Mouse (Mus musculus) ES-CJ7 (cell line): Measurements from ENCODE around the gene Pdzd4.

Experiments
- DNase-seq: peaks from one replicate; pipeline ENCODE4 v3.0.0; 2011; ENCODE audit warnings: low read depth, low spot score

Gene Pdzd4

GRCm38 (mm10) chrX:73785666-73786065 lies 39.1 kb downstream of the Pdzd4 start:
- no peak for DNase-seq

- no peak for DNase-seq
These were observed 42.5 kb downstream of the Pdzd4 start for GRCm38 (mm10) chrX:73782227-73782626.

GRCm38 (mm10) chrX:73774802-73775483 lies 49.8 kb downstream of the Pdzd4 start:
- no peak for DNase-seq

- no peak for DNase-seq
These were observed 50.5 kb downstream of the Pdzd4 start, which contains the start of gene Srpk3 for GRCm38 (mm10) chrX:73774168-73774760. Gene Srpk3 (plus strand): TSS chrX:73774405.

- peak; percentile 25 for DNase-seq
These were observed 57.5 kb downstream of the Pdzd4 start for GRCm38 (mm10) chrX:73767267-73767666.

GRCm38 (mm10) chrX:73765311-73765710 lies 59.5 kb downstream of the Pdzd4 start:
- DNase-seq, result no peak

- no peak for DNase-seq
These were observed 66.0 kb downstream of the Pdzd4 start for GRCm38 (mm10) chrX:73758611-73759290.

GRCm38 (mm10) chrX:73756334-73757140 lies 68.2 kb downstream of the Pdzd4 start, which contains the start of gene Plxnb3:
Gene Plxnb3 (plus strand): TSS chrX:73757090.
- no peak for DNase-seq

GRCm38 (mm10) chrX:73748977-73749376 lies 75.8 kb downstream of the Pdzd4 start:
- DNase-seq, result peak; percentile 33

- no peak for DNase-seq
These were observed 79.8 kb downstream of the Pdzd4 start for GRCm38 (mm10) chrX:73744774-73745481.
